Mouse (Mus musculus) cortical plate, adult 2 months (tissue): ENCODE measurements around the gene Rgs12.

Experiments
- CTCF ChIP-seq: fragments of 200-500 bp; IDR thresholded peaks from 2 replicates; pipeline ENCODE4 v1.5.1; 2011; ENCODE audit warnings: mild to moderate bottlenecking, control low read depth, low read length; ENCODE audit not compliant: insufficient read depth; ENCODE audit errors: extremely low read depth
- POLR2A ChIP-seq: fragments of 200-500 bp; IDR thresholded peaks from 2 replicates; pipeline ENCODE4 v1.6.1; 2011; ENCODE audit warnings: mild to moderate bottlenecking, low read length, control low read depth; ENCODE audit not compliant: insufficient read depth; ENCODE audit errors: extremely low read depth

- TF ChIP-seq POLR2A (no peak), CTCF (no peak)
These were observed 129.9 kb downstream of the Rgs12 start for GRCm38 (mm10) chr5:35079101-35079500.
